Mouse (Mus musculus) gastrocnemius, adult 8-10 months (tissue): ENCODE measurements around the gene Hbp1. TPM values are rescaled to one million over a fixed set of nuclear protein-coding genes. Genes with fewer than 3 reads are reported as not detected.

Experiments
- DNase-seq, 2 experiments: peaks; one replicate each; pipeline ENCODE4 v3.0.0; 2022; ENCODE audit warnings: low spot score in 2 of 2
- total RNA-seq, 4 experiments: library from RNA; stranded (reverse); gene quantifications; 2 replicates each; pipeline ENCODE4 v1.2.4; 2022

The Hbp1 gene
- total RNA-seq: 10 to 100 TPM; 65.3 to 78.0 (median 69.0) TPM

DNA sequence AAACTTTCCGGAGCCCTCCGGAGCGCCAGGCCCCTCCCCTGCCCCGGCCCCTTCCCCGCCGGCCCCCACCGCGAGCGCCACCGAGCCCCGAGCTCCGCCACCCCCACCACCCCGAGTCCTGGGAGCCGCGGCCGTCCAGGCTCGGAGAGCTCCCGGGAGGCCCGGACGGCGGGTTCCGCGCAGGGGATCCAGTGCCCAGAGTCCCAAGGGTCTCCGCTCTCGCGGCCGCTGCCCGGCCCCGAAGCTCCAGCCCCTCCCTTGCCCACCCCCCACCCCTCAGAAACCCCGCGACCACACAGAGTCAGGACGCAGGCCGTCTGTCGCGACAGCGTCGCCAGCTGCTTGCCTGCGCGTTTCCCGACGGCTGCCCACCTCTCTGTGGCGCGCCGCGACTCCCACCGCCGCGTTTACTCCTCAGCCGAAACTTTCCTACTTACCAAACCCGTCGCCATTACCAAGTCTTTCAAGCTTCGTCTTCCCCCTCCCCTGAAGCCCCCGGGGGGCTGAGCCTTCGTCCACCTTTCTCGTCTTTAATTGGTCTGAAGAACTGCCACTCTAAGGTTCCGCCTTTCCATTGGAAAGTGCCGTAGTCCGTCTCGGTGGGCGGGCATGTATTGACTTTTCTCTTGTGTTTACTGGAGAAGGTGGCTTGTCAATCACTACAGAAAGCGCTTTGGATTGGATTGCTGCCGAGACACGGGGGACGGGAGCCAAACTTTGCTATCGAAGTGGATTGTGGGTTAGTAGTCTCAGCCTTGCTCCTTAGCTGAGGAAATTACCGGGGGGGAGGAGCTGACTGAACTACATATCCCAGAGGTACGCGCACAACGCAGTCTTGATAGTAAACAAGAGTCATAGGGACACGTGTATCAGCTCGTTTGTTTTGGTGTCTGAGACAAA is at the start of gene Hbp1:
TSS of gene Hbp1 (minus strand) at position 777 of the 900 bp plus-strand sequence.
- DNase-seq: peak; percentile 99 to 100

DNA sequence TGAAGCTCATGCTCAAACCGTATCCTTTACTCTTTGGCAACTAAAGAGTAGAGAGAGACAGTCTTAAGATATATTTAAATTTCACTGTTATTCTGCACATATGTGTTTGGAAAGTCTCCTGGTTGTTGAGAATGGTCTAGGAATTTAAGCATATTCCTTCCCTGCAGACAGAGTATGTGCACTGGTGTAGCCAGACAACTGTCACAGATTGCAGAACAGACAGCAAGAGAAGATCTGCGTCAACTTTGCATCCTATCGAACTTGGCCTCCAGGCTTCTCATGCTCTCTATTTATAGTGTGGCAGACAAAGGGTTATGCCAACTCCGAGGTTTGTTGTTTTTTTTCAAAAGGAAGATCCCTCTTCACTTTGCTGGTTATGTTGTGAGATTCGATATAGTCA is 48.4 kb upstream of the Hbp1 start:
- DNase-seq: no peak

DNA sequence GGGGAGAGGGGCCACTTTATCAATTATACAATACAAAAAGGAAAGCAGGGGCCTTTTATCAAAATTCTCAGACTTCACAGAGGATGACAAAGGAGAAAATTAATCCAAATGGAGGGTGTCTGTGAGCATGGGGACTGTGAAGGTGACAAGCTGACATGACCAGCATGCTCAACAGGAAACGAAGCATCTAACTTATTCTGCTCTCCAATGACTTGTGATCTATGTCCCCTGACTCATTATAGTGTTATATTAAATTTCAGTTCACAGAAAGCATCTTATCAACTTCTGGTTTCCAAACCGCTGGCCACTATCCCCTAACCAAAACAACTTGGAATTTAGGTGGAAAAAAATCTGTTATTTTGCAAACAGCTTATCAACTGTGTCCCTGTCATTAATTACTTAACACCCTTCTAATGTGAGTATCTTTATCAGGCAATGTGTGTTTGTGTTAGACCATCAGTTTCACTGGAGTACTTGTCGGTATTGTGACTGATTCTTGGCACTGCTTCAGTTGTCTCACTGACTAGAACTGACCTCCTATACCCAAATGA is 47.1 kb upstream of the Hbp1 start:
- no peak for DNase-seq

DNA sequence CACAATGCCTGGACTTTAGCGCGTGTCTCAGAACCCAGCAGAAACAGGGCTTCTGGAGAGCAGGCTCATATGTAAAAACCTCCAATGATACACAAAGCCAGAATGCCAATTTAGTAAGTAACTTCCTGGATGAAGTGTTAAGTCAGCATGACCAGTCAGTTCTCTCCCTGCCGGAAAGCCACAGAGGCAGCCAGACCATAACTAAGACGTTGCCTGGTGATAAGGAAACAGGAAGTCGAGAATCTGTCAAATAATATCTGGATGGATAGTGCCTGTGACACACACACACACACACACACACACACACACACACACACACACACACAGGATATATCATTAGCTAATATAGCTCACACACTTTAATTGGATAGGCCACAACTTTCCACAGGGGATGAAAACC is 46.5 kb upstream of the Hbp1 start:
- DNase-seq: no peak

DNA sequence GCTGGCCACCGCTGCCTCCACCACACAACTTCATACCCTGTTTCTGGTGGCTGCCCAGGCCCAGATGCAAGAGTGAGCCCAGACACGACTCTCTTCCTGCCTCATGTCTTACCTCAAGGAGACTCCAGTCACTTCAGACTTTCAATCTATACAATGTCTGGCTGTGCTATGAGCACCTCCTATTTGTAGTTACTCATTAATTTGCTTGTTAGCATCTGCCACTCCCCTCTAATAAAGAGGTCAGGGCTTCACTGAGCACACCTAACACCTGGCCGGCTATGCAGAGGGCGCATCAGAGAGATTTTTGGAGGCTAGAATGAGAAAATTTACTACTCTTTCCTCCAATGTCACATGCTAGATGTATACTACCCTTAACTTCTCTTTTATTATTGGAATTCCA is 40.2 kb upstream of the Hbp1 start:
- DNase-seq: no peak

DNA sequence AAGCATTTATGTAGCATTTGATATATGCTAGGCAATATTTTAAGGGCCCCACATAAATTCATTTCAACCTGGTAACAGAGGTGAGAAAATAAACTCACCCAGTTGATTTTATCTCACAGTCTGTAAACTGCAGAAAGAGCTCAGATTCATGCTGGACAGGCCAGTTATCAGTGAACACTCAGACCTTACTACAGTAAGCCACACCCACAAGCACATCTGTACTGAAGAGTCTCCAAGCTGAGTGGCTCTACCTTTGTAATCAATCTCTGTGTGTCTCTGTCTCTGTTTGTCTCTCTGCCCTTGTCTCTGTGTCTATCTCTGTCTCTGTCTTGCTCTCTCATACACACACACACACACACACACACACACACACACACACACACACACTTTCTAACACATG is 39.4 kb upstream of the Hbp1 start:
- DNase-seq: no peak

DNA sequence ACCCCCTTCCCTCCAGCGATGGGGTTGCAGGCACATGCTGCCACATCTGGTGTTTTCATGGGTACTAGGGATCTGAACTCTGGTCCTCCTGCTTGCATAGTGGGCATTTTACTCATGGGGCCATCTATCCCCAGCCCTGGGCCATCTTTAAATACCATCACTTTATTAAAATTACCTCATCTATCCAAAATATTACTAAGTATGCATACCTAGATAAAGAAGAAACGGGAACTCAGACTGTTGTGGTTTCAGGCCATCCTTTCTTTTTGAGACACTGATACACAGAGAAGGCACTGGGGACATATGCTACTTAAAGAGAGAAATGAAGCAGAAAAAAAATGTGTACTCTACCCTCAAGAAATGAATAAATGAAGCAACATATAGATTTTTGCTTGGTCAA is 36.1 kb upstream of the Hbp1 start:
- DNase-seq: no peak

DNA sequence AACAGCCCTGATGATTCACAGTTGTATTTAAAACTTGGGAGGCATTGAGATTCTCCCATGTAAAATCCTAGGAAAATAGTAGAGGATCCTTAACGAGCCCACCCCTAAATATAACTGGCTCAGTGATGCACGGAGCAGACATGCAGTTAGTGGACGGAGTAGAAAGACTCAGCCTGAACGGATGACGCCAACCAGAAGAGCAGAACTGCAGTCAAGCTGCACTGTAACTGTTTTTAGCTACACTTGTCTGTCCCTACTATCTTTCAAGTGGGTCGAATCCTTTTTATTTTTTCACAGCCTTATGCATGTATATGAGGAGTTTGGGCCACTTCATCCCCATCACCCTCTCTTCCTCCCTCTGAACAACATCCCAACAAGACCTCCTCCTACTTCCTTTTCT is 35.4 kb upstream of the Hbp1 start:
- DNase-seq: no peak

DNA sequence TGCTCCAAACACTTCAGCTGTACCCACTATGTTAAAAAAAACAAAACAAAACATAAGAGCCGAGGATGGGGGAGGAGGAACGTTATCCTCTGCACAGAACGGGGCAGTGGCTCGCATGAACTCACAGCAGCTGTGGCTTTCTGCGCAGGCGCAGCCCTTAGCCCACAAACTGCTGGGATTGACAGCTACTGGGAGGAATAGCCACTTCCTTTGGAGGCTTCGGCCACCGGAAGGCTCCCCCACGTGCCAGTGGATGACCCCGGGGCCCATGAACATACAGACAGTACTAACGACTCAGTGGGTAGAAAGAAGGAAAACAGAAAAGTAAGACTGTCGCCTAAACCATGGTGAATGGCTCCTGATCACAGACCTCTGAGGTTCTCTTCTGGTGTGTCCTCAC is 34.3 kb upstream of the Hbp1 start:
- no peak for DNase-seq

DNA sequence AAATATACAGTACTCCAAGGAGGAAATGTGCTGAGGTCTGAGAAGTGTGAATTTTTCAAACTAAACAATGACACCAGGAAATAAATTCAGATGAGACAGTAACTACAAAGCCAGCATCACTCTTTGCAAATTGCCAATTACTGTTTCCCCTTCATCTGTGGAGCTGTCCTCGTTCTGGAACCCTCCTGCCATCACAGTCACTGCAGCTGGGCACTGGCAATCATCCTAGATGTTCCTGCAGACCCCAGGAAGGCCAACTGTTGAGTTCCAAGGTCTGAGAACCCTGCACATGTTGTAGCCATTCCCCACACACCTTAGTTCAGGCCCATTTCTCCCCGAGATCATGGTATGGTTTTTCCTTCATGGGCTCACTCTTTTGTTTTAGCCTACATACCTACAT is 33.9 kb upstream of the Hbp1 start:
- no peak for DNase-seq

DNA sequence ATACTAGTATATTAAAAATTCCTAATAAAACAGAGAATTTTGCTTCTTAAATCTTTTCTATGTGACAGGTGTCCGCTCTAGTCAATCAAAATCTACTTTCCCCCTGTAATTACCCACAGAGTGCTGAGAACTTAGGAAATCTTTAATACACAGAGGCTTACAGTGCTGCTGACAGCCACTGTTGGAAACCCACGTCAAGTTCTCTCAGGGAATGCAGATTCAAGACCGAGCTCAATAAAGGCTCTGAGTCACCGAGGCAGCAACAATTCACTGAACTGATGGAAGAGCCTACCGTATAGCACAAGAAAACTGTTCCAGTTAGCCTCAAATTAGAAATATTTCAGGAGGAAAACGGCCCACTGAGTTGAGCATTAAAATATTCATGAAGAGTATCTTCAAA is 33.4 kb upstream of the Hbp1 start:
- DNase-seq: no peak

DNA sequence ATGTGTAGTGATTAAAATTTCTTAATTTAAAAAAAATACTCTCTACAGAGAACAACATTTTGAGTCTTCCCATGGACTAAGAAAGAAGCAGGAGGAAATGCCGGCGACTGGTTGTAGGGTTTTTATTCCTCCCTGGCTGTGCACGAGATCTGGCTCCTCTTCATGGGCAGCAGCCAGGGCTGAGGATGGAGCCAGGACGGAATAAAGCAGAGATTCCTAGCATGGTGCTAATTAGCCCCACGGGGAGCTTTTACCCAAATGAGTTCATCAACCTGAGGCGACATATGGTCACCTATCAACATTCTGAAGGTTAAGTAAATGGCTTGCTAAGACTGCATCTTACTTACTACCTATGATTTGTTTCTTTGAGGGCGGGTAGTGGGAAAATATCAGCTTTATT is 32.9 kb upstream of the Hbp1 start:
- no peak for DNase-seq

DNA sequence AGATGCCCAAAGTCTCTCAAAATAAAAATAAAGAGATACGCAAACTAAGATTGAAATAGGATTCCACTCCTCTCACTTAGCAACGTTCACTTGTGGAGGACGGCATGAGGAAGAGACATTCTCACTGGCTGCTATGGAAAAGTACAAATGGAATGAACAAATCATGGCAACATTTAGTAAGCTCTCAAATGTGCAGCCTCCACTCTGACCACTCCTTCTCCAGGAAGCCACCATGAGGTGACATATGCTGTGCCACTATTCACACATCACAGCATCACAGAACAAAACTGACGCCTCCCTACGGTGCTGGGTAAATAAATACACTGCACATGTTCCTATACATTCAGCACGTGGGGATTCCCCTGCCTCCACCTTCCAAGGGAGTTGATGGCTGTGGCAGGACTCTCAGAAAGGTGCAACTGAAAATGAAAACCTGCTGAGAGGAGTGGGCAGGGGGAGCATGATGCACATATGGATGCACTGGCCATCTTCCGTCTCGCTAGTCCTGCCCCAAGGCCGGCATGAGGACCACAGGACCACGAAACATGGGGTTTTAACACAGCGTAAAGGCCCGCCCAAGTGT is 27.4 kb upstream of the Hbp1 start:
- no peak for DNase-seq

DNA sequence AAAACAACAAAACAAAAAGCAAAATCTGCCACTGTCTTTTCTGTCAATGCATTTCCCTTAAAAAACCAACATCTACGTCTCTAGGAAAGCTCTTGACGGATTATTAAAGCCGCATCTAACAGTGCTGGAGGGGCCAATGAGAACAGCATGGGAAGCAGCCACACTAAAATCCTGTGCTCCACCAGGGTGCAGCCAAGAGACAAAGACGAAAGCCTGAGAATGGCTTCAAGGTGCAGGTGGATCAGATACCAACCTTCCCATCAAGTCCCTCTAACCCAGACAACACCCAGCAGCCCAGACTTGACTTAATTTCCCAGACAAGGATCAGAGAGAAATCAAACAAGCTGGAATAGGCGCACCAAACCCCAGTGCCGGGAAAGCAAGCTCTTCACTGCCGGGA is 26.2 kb upstream of the Hbp1 start:
- no peak for DNase-seq

DNA sequence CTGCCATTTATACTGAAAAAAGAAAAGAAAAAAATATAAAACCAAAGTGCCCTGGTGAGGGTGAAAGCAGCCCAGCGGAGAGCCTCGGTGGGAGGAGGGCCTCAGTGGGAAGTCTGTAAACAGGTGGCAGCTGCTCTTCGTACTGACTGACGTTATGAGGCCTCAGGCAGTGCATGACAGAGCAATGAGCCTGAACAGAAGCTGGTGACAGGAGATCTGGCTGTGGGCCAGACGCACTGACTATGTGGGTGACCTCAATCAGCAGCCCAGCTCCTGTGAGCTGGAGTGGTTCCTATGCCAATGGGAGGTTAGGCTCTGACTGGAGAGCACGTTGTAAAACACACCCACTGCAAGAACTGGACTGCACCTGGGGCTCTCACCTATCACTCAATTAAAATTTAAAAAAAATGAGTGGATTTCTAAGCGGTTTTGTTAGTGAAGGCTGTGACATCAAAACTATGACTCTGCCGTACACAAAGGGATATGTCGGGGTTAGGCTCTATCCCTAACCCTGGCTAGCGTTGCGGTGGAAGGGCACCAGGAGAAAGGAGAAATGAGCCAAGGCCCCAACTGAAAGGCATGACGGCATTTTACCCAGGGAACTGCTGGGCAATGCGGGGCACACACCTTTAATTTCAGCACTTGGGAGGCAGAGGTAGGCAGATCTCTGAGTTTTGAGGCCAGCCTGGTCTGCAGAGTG is 23.3 kb upstream of the Hbp1 start:
- DNase-seq: peak; percentile 18 to 52

DNA sequence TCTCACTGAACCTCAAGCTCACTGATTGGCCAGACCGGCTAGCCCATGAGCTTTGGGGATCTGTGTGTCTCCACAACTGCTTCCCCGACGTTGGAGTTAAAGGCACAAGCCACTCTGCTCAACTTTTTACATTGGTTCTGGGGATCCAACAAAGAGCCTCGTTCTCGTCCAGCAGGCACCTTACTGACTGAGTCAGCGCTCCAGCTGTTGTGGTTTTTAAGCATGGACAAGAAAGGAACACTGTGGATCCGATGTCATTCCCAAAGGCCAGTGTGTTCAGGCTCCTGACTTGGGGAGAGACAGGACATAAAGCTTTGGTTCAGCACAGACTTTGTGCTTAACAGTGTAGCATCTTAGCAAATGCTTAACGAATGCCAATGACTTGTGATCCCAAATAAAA is 21.2 kb upstream of the Hbp1 start:
- no peak for DNase-seq

DNA sequence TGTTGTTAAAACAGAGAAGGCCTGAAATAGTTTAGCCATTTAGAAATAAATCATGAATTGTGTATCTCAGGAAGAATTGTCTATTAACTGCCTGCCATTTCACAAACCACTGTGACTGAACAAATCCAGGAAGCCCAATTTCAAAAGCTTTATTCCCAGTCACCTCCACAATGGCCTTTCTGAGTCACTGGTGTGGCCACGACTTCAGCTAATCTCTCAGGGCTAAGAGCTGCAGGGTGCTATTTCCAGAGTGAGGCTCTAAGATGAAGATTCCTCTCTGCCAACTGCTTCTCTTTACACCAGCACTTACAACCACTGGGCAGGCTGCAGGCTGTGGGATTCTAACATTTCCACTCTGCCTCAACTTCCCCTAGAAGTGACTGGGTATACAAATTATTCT is 18.8 kb upstream of the Hbp1 start:
- DNase-seq: no peak

DNA sequence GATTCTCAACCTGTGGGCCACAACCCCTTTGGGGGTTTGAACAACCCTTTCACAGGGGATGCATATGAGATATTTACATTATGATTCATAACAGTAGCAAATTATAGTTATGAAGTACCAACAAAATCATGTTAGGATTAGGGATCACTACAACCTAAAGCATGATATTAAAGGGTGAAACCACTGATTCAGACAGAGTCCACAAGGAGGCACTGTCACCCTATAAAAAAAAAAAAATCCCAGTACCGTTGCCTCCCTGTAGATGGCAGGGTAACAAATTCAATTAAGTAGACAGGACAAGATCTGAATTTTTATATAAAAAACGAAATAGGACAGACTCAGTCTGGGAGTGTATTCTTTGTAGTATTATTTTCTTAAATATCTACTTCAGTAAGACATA is 17.2 kb upstream of the Hbp1 start:
- no peak for DNase-seq

DNA sequence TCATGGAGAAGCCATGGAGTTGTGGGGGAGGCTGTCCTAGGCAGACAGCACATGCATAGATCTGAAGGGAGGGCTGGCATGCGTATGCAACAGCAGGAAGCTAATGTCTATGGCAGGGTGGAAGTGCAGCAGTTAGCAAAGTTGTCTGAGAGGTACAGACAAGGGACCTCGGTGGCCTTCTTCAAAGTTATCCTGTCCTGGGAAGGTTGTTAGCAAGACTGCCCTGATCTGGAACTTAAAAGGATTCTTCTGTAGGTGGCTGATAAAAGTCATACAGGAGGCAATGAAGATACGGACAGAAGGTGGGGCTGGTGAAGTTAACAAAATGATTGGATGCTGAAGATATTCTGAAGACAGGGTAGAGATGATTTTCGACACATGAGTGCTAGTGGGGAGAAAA is 16.1 kb upstream of the Hbp1 start:
- no peak for DNase-seq

DNA sequence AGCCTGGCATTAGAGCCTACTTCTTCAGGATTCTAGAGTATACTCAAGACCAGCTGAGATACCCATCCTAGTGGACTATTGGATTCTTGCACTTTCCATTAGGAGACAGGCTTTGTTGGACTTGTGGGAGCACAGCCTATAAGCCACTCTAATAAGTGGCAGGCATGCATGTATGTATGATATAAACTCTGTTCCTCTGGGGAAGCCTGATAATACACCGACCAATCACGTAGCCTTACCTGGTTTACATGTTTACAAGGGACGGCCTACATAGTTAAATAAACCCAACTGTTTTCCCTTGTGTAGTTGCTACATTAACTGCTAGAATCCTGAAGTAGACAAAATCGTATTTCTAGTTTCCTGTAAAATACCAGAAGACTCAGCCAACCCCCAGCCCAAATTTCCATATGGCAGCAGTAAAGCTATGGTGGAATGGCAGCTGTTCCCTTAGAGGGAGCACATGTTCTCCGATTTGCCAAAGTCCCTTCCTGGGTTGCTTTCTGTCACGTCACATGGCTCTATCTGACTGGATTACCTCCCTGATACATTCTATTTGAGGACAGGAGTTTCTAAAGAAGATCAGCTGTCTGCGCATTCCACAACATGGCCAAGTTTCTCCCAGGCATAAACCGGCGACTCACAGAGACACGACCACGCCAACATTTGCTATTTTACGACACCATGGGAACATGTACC is 15.3 kb upstream of the Hbp1 start:
- DNase-seq: no peak

DNA sequence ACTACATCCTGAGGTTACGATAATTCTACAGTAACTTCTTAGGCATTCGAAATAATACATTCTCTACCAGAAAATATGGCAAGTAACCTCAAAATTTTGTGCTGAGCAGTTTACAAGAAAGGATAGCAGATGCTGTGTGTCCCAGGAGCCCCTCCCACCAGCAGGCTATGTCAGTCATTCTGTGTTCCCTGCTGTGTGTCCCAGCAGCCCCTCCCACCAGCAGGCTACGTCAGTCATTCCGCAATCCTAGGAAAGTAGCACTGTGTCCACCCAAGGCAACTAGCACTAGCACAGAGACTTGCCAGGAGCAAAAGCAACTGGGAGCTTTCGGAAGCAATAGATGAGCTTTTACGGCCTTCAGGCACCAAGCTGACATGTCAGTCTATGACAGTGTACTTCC is 13.7 kb upstream of the Hbp1 start:
- DNase-seq: no peak

DNA sequence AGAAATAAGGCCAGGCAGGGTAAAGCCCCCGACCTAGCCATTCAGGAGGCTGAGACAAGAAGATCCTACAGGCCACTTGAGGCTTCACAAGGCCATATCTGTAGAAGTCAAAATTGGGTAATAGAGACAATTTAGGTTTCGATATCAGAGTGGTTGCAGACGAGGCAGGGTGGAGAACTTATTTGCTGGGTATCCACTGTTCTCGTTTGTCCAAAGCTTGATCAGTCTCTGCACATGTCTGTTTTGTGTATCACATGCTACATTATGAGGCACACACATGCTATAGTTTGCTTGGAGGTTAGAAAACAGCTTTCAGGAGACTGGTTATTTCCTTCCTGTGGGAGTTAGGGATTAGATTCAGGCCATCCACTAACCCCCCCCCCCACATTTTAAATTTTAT is 5.5 kb upstream of the Hbp1 start:
- no peak for DNase-seq
